Mouse (Mus musculus): ENCODE data around the gene Cacng2. TPM values are rescaled to one million over a fixed set of nuclear protein-coding genes. Genes with fewer than 3 reads are reported as not detected.
A peak's percentile ranks its signal among the peaks of the same experiment; 100 is the strongest.

Cacng2 gene
- not detected in 2 replicates for total RNA-seq (2017)

GRCm38 (mm10) chr15:78119704-78120103, at the start of gene Cacng2:
Gene Cacng2 (minus strand): TSS chr15:78120028.
- peak; percentile 68 for ATAC-seq (ENCODE audit: extremely low read depth, insufficient number of reproducible peaks, low FRiP score, poor library complexity, severe bottlenecking)

GRCm38 (mm10) chr15:78169566-78169965, 49.7 kb upstream of the Cacng2 start:
- no peak for ATAC-seq (ENCODE audit: extremely low read depth, insufficient number of reproducible peaks, low FRiP score, poor library complexity, severe bottlenecking)

GRCm38 (mm10) chr15:78165292-78165691, 45.5 kb upstream of the Cacng2 start:
- ATAC-seq (ENCODE audit: extremely low read depth, insufficient number of reproducible peaks, low FRiP score, poor library complexity, severe bottlenecking): peak; percentile 84

GRCm38 (mm10) chr15:78164466-78164865, 44.6 kb upstream of the Cacng2 start:
- ATAC-seq (ENCODE audit: extremely low read depth, insufficient number of reproducible peaks, low FRiP score, poor library complexity, severe bottlenecking): no peak

GRCm38 (mm10) chr15:78161946-78162345, 42.1 kb upstream of the Cacng2 start:
- no peak for ATAC-seq (ENCODE audit: extremely low read depth, insufficient number of reproducible peaks, low FRiP score, poor library complexity, severe bottlenecking)

GRCm38 (mm10) chr15:78158335-78158734, 38.5 kb upstream of the Cacng2 start:
- no peak for ATAC-seq (ENCODE audit: extremely low read depth, insufficient number of reproducible peaks, low FRiP score, poor library complexity, severe bottlenecking)

- no peak for ATAC-seq (ENCODE audit: extremely low read depth, insufficient number of reproducible peaks, low FRiP score, poor library complexity, severe bottlenecking)
Measured at GRCm38 (mm10) chr15:78157824-78158223, 38.0 kb upstream of the Cacng2 start.

GRCm38 (mm10) chr15:78157330-78157729, 37.5 kb upstream of the Cacng2 start:
- ATAC-seq (ENCODE audit: extremely low read depth, insufficient number of reproducible peaks, low FRiP score, poor library complexity, severe bottlenecking): no peak

GRCm38 (mm10) chr15:78155421-78155820, 35.6 kb upstream of the Cacng2 start:
- no peak for ATAC-seq (ENCODE audit: extremely low read depth, insufficient number of reproducible peaks, low FRiP score, poor library complexity, severe bottlenecking)

- no peak for ATAC-seq (ENCODE audit: extremely low read depth, insufficient number of reproducible peaks, low FRiP score, poor library complexity, severe bottlenecking)
Measured at GRCm38 (mm10) chr15:78153045-78153775, 33.4 kb upstream of the Cacng2 start.

- ATAC-seq (ENCODE audit: extremely low read depth, insufficient number of reproducible peaks, low FRiP score, poor library complexity, severe bottlenecking): no peak
Measured at GRCm38 (mm10) chr15:78148565-78148964, 28.7 kb upstream of the Cacng2 start.

GRCm38 (mm10) chr15:78140226-78140625, 20.4 kb upstream of the Cacng2 start:
- no peak for ATAC-seq (ENCODE audit: extremely low read depth, insufficient number of reproducible peaks, low FRiP score, poor library complexity, severe bottlenecking)

GRCm38 (mm10) chr15:78134606-78135005, 14.8 kb upstream of the Cacng2 start:
- ATAC-seq (ENCODE audit: extremely low read depth, insufficient number of reproducible peaks, low FRiP score, poor library complexity, severe bottlenecking): no peak

GRCm38 (mm10) chr15:78133389-78133788, 13.6 kb upstream of the Cacng2 start:
- no peak for ATAC-seq (ENCODE audit: extremely low read depth, insufficient number of reproducible peaks, low FRiP score, poor library complexity, severe bottlenecking)

GRCm38 (mm10) chr15:78119248-78119647, 580 bp downstream of the Cacng2 start:
- ATAC-seq (ENCODE audit: extremely low read depth, insufficient number of reproducible peaks, low FRiP score, poor library complexity, severe bottlenecking): no peak

GRCm38 (mm10) chr15:78118275-78118995, 1.4 kb downstream of the Cacng2 start:
- ATAC-seq (ENCODE audit: extremely low read depth, insufficient number of reproducible peaks, low FRiP score, poor library complexity, severe bottlenecking): no peak

GRCm38 (mm10) chr15:78117731-78118130, 2.1 kb downstream of the Cacng2 start:
- no peak for ATAC-seq (ENCODE audit: extremely low read depth, insufficient number of reproducible peaks, low FRiP score, poor library complexity, severe bottlenecking)

GRCm38 (mm10) chr15:78116936-78117335, 2.9 kb downstream of the Cacng2 start:
- no peak for ATAC-seq (ENCODE audit: extremely low read depth, insufficient number of reproducible peaks, low FRiP score, poor library complexity, severe bottlenecking)

GRCm38 (mm10) chr15:78116244-78116643, 3.6 kb downstream of the Cacng2 start:
- ATAC-seq (ENCODE audit: extremely low read depth, insufficient number of reproducible peaks, low FRiP score, poor library complexity, severe bottlenecking): no peak

GRCm38 (mm10) chr15:78099516-78099915, 20.3 kb downstream of the Cacng2 start:
- no peak for ATAC-seq (ENCODE audit: extremely low read depth, insufficient number of reproducible peaks, low FRiP score, poor library complexity, severe bottlenecking)
